Mouse (Mus musculus) megakaryocyte, embryonic 14.5 days (primary cell): ENCODE data around the gene 1700021F05Rik.

Experiments
- FLI1 ChIP-seq: IDR thresholded peaks from 2 replicates; pipeline ENCODE4 v1.6.1; 2012; ENCODE audit warnings: low read length, inconsistent platforms, mixed read lengths
- GATA1 ChIP-seq: IDR thresholded peaks from 3 replicates; pipeline ENCODE4 v1.6.1; 2012; ENCODE audit warnings: mixed read lengths, low read length, inconsistent platforms, borderline replicate concordance

- no peak for TF ChIP-seq GATA1
- no peak for TF ChIP-seq FLI1
Observed at GRCm38 (mm10) chr10:43490034-43490433, 50.8 kb downstream of the 1700021F05Rik start.
